Mouse (Mus musculus): Measurements from ENCODE around the gene Lcp1.

The Lcp1 gene

GRCm38 (mm10) chr14:75176425-75177045 lies 45.6 kb downstream of the Lcp1 start:
- DNase-seq (ENCODE audit: extremely low spot score, low spot score) = no peak

- DNase-seq (ENCODE audit: extremely low spot score, low spot score) = no peak
Observed at GRCm38 (mm10) chr14:75177400-75177799, 46.5 kb downstream of the Lcp1 start.

- no peak for DNase-seq (ENCODE audit: extremely low spot score, low spot score)
Observed at GRCm38 (mm10) chr14:75178384-75178793, 47.5 kb downstream of the Lcp1 start.

- no peak for DNase-seq (ENCODE audit: extremely low spot score, low spot score)
Observed at GRCm38 (mm10) chr14:75178801-75179211, 47.9 kb downstream of the Lcp1 start.

GRCm38 (mm10) chr14:75179255-75179963 lies 48.5 kb downstream of the Lcp1 start:
- DNase-seq (ENCODE audit: extremely low spot score, low spot score) = no peak

- no peak for DNase-seq (ENCODE audit: extremely low spot score, low spot score)
Observed at GRCm38 (mm10) chr14:75180551-75180978, 49.7 kb downstream of the Lcp1 start.

- no peak for DNase-seq (ENCODE audit: extremely low spot score, low spot score)
Observed at GRCm38 (mm10) chr14:75181062-75181935, 50.4 kb downstream of the Lcp1 start.

- no peak for DNase-seq (ENCODE audit: extremely low spot score, low spot score)
Observed at GRCm38 (mm10) chr14:75182378-75182777, 51.5 kb downstream of the Lcp1 start.

- DNase-seq (ENCODE audit: extremely low spot score, low spot score) = no peak
Observed at GRCm38 (mm10) chr14:75182831-75183230, 51.9 kb downstream of the Lcp1 start.

- no peak for DNase-seq (ENCODE audit: extremely low spot score, low spot score)
Observed at GRCm38 (mm10) chr14:75184069-75184790, 53.3 kb downstream of the Lcp1 start.

GRCm38 (mm10) chr14:75185796-75186594 lies 55.1 kb downstream of the Lcp1 start:
- DNase-seq (ENCODE audit: extremely low spot score, low spot score) = no peak

GRCm38 (mm10) chr14:75186858-75187415 lies 56.0 kb downstream of the Lcp1 start:
- DNase-seq (ENCODE audit: extremely low spot score, low spot score) = no peak

- DNase-seq (ENCODE audit: extremely low spot score, low spot score) = no peak
Observed at GRCm38 (mm10) chr14:75188521-75188920, 57.6 kb downstream of the Lcp1 start.

- DNase-seq (ENCODE audit: extremely low spot score, low spot score) = no peak
Observed at GRCm38 (mm10) chr14:75189031-75189430, 58.1 kb downstream of the Lcp1 start.

GRCm38 (mm10) chr14:75190683-75191082 lies 59.8 kb downstream of the Lcp1 start:
- no peak for DNase-seq (ENCODE audit: extremely low spot score, low spot score)

GRCm38 (mm10) chr14:75192427-75192826 lies 61.5 kb downstream of the Lcp1 start:
- no peak for DNase-seq (ENCODE audit: extremely low spot score, low spot score)

GRCm38 (mm10) chr14:75192858-75193257 lies 62.0 kb downstream of the Lcp1 start:
- DNase-seq (ENCODE audit: extremely low spot score, low spot score) = no peak

- no peak for DNase-seq (ENCODE audit: extremely low spot score, low spot score)
Observed at GRCm38 (mm10) chr14:75195530-75195929, 64.6 kb downstream of the Lcp1 start.

- peak; percentile 62 for DNase-seq (ENCODE audit: extremely low spot score, low spot score)
Observed at GRCm38 (mm10) chr14:75197027-75197426, 66.1 kb downstream of the Lcp1 start.

GRCm38 (mm10) chr14:75197660-75198059 lies 66.8 kb downstream of the Lcp1 start:
- no peak for DNase-seq (ENCODE audit: extremely low spot score, low spot score)
